Mouse (Mus musculus) retina, postnatal 1 day (tissue): ENCODE measurements around the gene Mymx.

ENCODE experiments used
- DNase-seq: peaks from one replicate; pipeline ENCODE4 v3.0.0-alpha.2; 2012

Mymx gene

GRCm38 (mm10) chr17:45610144-45610866 lies 8.4 kb upstream of the Mymx start:
- DNase-seq = peak; percentile 20

GRCm38 (mm10) chr17:45608396-45608795 lies 6.5 kb upstream of the Mymx start:
- no peak for DNase-seq

DNA sequence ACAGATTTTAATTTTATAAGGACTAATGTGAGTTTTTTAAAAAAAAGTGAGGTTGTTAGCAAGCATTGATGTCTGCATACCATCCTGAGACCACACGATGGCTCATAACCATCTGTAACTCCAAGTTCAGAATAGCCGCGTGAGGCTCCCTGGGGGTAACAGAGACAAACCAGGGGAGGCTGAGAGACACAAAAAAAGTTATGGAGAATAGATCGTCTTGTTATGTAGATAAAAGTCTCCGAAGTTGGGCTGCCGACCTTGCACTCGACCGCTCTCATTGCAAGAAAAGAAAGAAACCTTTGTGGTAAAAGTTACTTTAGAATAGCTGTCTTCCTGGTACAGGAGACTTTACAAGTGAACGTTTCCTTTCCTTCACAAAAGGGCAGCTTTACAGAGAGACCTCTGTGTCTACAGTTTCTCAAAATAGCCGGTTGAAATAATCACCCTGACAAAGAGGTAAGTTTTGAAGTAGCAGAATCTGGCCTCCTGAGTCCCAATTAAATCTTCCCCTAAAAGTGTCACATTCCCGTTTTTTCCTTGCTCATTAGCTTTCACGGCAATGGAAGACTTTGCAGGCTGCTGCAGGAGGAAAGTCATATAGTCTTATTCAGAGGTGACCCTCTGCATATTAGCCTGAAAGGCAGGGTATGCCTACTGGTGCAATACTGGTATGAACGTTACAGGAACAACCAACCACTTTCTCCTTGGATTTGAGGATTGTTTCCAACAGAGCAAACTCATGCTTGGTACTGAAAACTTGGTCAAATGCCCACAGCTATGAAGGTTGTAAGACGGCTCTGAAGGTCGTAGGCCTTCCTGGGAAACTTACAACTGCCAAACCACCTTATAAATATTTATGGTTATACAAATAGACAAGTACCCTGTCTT lies 5.3 kb upstream of the Mymx start:
- DNase-seq = no peak

- no peak for DNase-seq
Measured at GRCm38 (mm10) chr17:45602984-45603383, 1.1 kb upstream of the Mymx start.

DNA sequence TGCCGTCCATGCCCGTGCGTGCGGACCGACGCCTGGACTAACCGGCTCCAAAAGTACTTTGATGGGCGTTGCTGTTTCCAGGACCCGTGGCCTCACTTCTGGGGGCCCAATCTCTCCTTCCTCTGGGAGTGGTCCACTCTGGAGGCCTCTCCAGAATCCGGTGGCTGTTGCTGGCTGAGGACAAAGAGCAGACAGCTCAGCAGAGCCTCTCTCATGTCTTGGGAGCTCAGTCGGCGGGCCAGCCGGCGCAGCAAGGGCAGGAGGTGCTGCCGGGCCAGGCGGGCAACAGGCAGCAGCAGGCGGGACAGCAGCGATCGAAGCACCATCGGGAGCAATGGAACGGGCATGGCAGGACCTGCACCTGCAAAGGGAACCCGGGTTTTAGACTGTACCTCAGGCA lies 577 bp downstream of the Mymx start:
- DNase-seq = no peak

DNA sequence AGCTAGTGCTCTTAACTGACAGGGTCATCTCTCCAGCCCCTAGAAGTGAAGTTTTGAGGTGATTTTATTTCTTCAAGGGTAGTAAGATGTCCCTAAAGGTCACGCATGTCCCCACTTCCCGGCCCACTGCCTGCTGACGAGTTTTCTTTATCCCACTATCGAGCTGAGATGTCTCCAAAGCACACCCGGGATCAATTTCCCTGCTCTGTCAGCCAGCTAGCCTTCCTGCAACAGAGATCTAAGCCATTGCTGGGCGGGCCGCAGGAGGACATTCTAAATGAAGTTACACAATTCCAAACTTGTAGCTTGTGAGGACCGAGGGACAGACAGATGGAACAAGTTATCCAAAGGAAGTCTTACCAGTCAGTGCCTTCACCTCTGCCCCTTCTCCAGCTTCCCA lies 1.6 kb downstream of the Mymx start:
- no peak for DNase-seq

- peak; percentile 77 for DNase-seq
Measured at GRCm38 (mm10) chr17:45599446-45600242, 2.3 kb downstream of the Mymx start, which contains the start of gene Slc29a1. TSS of gene Slc29a1 (minus strand) at chr17:45599606.

DNA sequence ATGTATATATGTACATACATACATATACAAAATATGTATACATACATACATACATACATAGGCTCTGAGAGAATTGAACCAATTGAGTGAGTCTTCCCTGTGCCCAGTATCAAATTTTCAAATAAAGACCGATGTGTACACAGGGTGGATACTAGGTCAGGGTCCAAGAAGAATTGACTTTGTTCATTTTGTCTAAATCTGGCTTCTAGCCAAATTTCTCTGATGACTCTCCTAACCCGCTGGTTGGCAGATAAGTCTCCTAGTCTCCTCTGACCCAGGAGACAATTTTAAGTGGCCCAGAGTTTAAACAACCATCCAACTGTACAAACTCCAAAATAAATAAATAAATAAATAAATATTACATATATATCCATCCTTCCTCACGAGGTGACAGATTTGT lies 3.0 kb downstream of the Mymx start:
- peak; percentile 24 for DNase-seq

DNA sequence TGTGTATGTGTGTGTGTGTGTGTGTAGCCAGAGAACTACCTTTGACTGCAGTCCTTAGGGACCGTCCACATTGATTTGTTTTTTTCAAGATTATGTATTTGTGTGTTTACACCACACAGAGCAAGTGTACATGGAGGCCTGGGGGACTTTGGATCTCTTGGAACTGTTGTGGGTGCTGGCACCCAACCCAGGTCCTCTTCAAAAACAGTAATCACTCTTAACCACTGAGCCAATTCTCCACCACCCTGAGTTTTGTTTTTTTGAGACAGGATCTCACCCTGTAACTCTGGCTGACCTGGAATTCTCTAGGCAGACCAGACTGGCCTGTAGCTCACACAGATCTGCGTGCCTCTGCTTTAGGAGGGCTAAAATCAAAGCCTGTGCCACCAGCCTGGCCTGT lies 3.5 kb downstream of the Mymx start:
- DNase-seq = no peak

DNA sequence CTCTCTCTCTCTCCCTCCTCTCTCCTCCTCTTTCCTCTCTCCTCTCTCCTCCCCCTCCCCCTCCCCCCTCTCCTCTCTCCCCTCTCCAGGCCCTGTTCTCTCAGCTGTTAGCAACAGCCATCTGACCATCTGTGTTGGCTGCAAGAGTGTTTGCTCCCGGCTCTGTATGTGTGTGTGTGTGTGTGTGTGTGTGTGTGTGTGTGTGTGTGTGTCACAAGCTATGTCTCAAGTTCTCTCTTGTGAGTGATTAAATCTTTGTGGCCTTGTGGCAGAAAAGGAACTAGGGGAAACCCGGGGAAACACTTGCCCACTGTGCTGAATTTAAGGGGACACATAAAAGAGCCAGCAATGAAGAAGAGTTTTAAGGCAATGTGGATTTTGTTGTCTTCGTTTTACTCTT lies 4.1 kb downstream of the Mymx start:
- DNase-seq = peak; percentile 86

DNA sequence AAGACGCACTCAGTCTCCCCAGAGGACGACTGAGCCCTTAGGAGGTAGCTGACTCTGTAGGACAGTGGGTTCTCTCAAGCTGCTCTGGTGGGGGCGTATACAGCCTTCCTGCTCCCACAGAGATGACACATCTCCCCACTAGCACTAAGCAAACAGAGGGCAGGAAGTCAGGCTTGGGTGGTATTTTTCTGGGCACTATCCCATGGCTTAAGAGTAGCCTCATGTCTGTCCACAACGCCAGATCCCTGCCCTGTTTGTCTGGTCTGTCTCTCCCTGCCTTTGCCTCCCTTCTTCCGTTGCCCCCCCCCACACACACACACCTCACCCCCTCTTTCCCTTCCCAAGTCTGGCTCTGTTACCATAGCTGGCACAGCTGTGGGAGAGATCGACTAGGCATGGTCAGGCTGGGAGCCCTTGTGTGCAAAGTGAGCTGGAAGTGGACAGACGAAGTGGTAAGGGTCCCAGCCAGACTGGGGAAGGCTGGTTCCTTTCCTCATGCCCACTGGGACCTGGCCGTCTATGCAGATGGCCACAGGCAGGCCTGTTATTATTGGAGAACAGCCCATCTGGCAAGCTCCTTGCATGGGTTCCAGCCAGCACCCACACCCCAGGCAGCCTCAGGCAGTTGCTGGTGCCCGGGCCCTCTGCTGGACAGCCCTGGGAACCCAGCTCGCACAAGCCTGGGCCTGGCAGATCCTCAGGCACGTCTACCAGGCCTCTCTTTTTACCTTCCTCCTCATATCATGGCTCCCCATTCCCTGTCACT lies 5.1 kb downstream of the Mymx start:
- DNase-seq = peak; percentile 73

GRCm38 (mm10) chr17:45595736-45596390 lies 6.0 kb downstream of the Mymx start:
- peak; percentile 14 for DNase-seq

DNA sequence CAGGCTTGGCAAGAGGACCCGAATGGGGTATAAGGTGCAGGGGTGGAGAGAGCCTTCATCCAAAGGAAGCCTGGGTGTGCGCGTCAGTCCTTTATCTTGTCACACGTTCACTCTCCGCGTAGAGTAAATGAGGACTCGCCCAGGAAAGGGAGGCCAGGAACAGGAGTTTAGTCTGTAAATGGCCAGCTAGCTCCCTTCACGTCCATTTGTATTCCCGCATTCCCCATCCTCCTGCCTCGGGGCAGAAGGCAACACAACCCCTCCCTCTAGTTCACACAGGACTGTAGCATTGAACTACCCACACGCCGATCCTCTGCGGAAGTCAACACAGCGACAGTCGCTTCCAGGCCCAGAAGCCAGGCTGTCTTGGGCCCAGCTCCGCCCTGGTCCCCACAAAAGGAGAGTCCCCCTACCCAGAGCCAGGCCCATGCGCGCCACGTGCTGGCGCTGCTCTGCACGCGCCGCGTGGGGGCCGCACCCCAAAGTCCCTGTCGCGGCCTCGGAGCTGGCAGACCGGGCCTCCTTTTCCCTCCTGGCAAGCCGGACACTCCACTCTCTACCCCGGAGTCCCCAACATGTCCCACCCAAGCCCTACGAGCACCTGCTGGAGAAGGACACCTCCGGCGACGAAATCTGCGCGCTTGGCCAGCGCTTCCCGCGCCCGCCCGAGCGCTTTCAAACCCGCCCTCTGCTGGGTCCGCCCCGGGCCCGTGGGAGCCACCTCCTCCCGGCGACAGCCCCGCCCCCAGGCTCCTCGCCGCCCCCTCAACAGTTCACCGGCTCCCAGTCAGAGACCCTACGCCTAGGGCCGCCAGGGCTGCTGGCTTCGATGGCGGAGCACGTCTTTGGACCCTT lies 6.8 kb downstream of the Mymx start:
- DNase-seq = peak; percentile 77

DNA sequence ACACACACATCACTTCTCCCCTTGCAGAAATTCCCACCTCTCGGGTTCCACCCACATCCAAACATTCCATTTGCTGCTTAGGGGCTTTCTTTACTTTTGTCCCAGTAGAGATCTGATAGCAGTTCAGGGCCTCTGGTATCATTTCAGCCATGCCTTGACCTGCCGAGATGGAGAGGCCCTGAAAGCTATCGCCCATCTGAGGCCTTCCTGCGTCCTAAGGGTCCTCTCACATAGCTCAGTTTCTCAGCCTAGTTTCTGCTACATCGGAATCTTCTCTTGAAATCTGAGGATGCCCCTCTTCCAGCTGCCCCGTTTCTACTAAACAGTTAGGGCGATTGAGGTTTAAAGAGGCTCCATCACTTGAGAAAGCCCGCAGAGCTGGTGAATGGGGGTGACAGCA lies 7.7 kb downstream of the Mymx start:
- no peak for DNase-seq

- peak; percentile 33 for DNase-seq
Measured at GRCm38 (mm10) chr17:45593479-45593878, 8.4 kb downstream of the Mymx start.

GRCm38 (mm10) chr17:45592606-45593431 lies 9.1 kb downstream of the Mymx start:
- DNase-seq = no peak

DNA sequence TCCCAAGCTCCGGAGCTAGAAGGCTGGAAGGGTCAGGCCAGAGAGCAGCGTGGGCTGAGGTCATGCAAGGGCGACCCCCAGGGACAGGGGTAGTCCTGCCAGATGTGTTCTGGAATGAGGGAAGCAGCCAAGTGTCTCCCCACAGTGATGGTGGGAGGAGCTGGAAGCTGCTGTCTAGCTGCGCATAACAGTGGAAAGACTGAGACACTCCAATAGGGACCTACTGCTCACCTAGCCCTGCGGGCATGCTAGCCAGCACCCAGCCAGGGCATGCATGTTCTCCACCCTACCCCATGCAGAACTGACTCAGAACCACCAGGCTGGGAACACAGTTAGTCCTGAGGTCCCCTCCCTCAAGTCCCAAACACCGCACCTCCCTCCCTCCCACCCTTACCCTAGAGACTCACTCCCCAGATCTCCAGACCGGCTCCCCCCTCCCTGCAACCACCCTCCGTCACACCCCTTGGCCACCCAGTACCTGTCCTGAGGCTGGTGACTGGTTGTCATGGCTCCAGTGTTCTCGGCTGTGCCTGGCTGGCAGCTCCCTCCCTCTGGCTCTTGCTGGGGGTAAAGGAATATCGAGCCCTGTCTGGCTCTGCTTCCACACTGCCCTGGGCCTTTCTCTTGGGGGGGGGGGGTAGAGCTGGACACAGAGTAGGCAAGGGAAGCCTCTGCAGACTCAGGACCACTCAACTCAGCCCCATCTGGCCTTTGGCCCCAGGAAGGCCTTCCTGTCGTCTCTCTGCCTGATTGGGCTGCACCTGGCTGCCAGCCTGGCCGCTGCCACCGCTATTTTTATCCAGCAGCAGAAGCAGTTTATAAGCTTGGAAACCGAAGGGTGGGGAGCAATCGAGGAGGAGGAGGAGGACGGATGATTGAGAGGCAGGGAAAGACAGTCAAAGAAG lies 9.9 kb downstream of the Mymx start:
- DNase-seq = peak; percentile 16

GRCm38 (mm10) chr17:45590410-45590809 lies 11.5 kb downstream of the Mymx start:
- DNase-seq = no peak

DNA sequence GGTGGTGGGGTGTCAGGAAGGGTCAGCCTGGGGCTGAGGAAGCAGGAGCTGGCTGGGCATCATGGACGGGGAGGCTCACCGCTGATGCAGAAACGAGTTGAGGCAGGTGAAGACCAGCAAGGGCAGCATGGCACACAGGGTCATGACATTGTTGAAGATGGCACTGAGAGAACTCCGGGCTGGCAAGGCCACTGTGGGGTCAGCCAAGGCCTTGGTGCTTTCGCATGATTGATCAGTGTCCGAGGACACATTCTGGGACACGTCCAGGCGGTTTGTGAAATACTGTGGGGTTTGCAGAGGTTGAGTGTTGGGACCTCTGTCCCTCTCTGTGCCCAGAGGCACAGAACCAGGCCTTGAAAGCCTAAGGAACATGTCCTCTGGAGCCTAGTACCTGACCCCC lies 12.1 kb downstream of the Mymx start:
- DNase-seq = no peak
